Comparison of ENCODE assay signal across 16 mouse cellular contexts in the genomic region with DNA sequence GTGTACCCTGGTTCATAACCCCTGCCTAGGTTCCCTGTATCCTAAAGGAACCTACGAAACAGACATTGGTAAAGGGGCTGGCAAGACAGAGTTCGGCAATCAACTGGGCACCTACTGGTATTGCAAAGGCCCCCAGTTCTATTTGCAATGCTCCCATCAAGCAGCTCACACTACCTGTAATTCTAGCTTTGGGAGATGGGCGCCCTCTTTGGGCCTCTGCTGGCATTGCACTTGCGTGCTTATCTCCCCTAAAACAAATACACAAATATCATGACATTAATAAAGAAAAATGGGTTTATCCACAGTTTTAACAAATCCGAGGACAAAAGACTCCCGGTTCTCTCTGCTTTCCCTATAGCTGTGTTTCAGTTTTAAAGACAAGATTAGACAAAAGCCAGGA.
DNase-seq lines count a peak whose midpoint lies in the region; ATAC-seq and TF ChIP-seq lines count a peak whose summit lies in the region.
"Had no signal": no experiment of that assay in that cellular context is flagged by ENCODE, and none has a peak within 500 bp of the region (broad histone marks: within the 10 kb centered on the region; RNA-seq: fewer than 3 reads in every experiment).

No protein-coding gene starts in this region.

- no peak for DNase-seq in heart, postnatal 0 days (ENCODE audit: low spot score)
- DNase-seq in heart, postnatal 25 days (ENCODE audit: low spot score) = no peak
- DNase-seq in lung, adult 2 months = no peak
- no peak for DNase-seq in lung, adult 18-20 months
- DNase-seq in B cell, adult 2 months = peak; percentile 38 to 41
- DNase-seq in ZHBTc4 (ENCODE audit: low read depth, low spot score) = peak; percentile 63
- DNase-seq in spleen, postnatal 10 days (ENCODE audit: low spot score in 2 of 2) = no peak
- DNase-seq in Muller cell, postnatal 12 days (ENCODE audit: inconsistent ontology term) = no peak
- DNase-seq: adrenal gland, postnatal 36 days; cerebellum, adult 11-12 months; kidney, adult 8-10 months; liver, embryonic 13.5 days had no signal

- no peak for TF ChIP-seq POLR2A in lung, adult 2 months (IDR thresholded peaks at IDR 0.05; ENCODE audit: borderline replicate concordance, extremely low read depth, low read depth, low read length)

- H3K4me1 ChIP-seq in heart, postnatal 0 days (ENCODE audit: control insufficient read depth, insufficient read depth) = peaks cover 19% of the 10 kb centered on the region
- no peaks in the 10 kb centered on the region for H3K4me1 ChIP-seq in lung, adult 2 months (ENCODE audit: control insufficient read depth, insufficient read depth, low read length)

- no peak overlapping the region for H3K4me2 ChIP-seq in heart, postnatal 0 days (ENCODE audit: low read depth, low read length)
- H3K4me2 ChIP-seq: embryonic facial prominence, embryonic 12.5 days; hindbrain, embryonic 12.5 days; liver, embryonic 13.5 days had no signal

- no peaks in the 10 kb centered on the region for H3K9me3 ChIP-seq in heart, postnatal 0 days (replicated peaks; ENCODE audit: control insufficient read depth, low read length)
- H3K9me3 ChIP-seq: embryonic facial prominence, embryonic 12.5 days; heart, embryonic 10.5 days; hindbrain, embryonic 12.5 days; liver, embryonic 13.5 days had no signal

- H3K9ac ChIP-seq in heart, postnatal 0 days (replicated peaks; ENCODE audit: low read depth, low read length) = no peak overlapping the region
- H3K9ac ChIP-seq: embryonic facial prominence, embryonic 12.5 days; hindbrain, embryonic 12.5 days; liver, embryonic 13.5 days had no signal

- ATAC-seq in heart, postnatal 0 days (ENCODE audit: insufficient read depth, low read depth) = no peak
- ATAC-seq: activated CD4-positive, CD25-positive, alpha-beta regulatory T cell, adult 4 months had no signal

- no peak for TF ChIP-seq EP300 in heart, postnatal 0 days (IDR thresholded peaks at IDR 0.05; ENCODE audit: low read depth)

- H3K27me3 ChIP-seq in heart, postnatal 0 days (ENCODE audit: control insufficient read depth, insufficient read depth, low read length) = no peaks in the 10 kb centered on the region
- H3K27me3 ChIP-seq: embryonic facial prominence, embryonic 12.5 days had no signal

- no peaks in the 10 kb centered on the region for H3K36me3 ChIP-seq in heart, postnatal 0 days (replicated peaks; ENCODE audit: control insufficient read depth, insufficient read depth, low read length)
- H3K36me3 ChIP-seq: embryonic facial prominence, embryonic 12.5 days; heart, embryonic 10.5 days; hindbrain, embryonic 12.5 days; liver, embryonic 13.5 days had no signal

- no peak overlapping the region for H3K4me3 ChIP-seq in heart, postnatal 0 days (ENCODE audit: low read depth, low read length)
- H3K4me3 ChIP-seq in lung, adult 2 months (replicated peaks; ENCODE audit: extremely low read depth, low read depth, low read length) = no peak overlapping the region
- H3K4me3 ChIP-seq: embryonic facial prominence, embryonic 12.5 days; heart, embryonic 10.5 days; hindbrain, embryonic 12.5 days; liver, embryonic 13.5 days had no signal

- H3K27ac ChIP-seq in heart, postnatal 0 days (ENCODE audit: low read depth) = no peak overlapping the region
- H3K27ac ChIP-seq: embryonic facial prominence, embryonic 12.5 days; heart, embryonic 10.5 days; hindbrain, embryonic 12.5 days; liver, embryonic 13.5 days had no signal

- intact Hi-C loops in heart, postnatal 25 days (cut with DNase I) = loop anchor here (5.0 kb wide), 1 partner anchor 35 kb away; no protein-coding TSS in a partner anchor

- TF ChIP-seq CTCF in heart, postnatal 0 days (IDR thresholded peaks at IDR 0.05; ENCODE audit: low read depth) = peak; percentile 9; the same call in 1 of the 2 replicates
- TF ChIP-seq CTCF in lung, adult 2 months (IDR thresholded peaks at IDR 0.05; ENCODE audit: insufficient read depth, low read length) = peak; percentile 32; the same call in 1 of the 2 replicates

- 86% methylated on average over 6 of the region's 6 CpGs for WGBS in heart, postnatal 0 days
- 80% methylated on average over 6 of the region's 6 CpGs for WGBS in lung, adult 2 months

Comparison
In these comparisons a context has a peak if more than half of its experiments do, and no peak if none do; other contexts are left out.
1. DNase-seq: peak in B cell, adult 2 months (2 of 2) and ZHBTc4 (single experiment); none in heart, postnatal 0 days (single experiment), heart, postnatal 25 days (single experiment), lung, adult 2 months (single experiment), lung, adult 18-20 months (0 of 2), spleen, postnatal 10 days (0 of 2) and Muller cell, postnatal 12 days (single experiment).